Mouse (Mus musculus): ENCODE results near the gene Qrich1. TPM values are rescaled to one million over a fixed set of nuclear protein-coding genes. Genes with fewer than 3 reads are reported as not detected.
A peak's percentile ranks its signal among the peaks of the same experiment; 100 is the strongest.
"Not testable (repeated sequence)": the region's sequence is repeated elsewhere in the genome, so short reads cannot be mapped to it uniquely, and the experiment has no call there.

Gene Qrich1
- polyA plus RNA-seq, 1 experiment from 2014 or later, result 119 TPM

- Histone ChIP-seq H3K9me3 (ENCODE audit: control insufficient read depth, low read length) (no peaks in the 10 kb centered on the region), H3K9ac (no peak overlapping the region), H3K4me1 (replicated peaks; ENCODE audit: control insufficient read depth, insufficient read depth, low read length) (peaks cover 34% of the 10 kb centered on the region), H3K27me3 (ENCODE audit: control insufficient read depth, insufficient read depth, low read length) (no peaks in the 10 kb centered on the region), H3K36me3 (replicated peaks; ENCODE audit: control insufficient read depth, insufficient read depth) (peaks cover 5% of the 10 kb centered on the region; the same call in 1 of the 2 replicates), H3K27ac (peak overlapping the region; percentile 98), H3K4me2 (replicated peaks) (no peak overlapping the region), H3K4me3 (replicated peaks; ENCODE audit: low read length) (no peak overlapping the region)
- WGBS, result 72% methylated on average over 5 of the region's 5 CpGs
- DNase-seq (ENCODE audit: low spot score), result no peak
- ATAC-seq (ENCODE audit: low FRiP score), result no peak
Observed at GRCm38 (mm10) chr9:108589229-108589628, 72.6 kb downstream of the Qrich1 start.

DNA sequence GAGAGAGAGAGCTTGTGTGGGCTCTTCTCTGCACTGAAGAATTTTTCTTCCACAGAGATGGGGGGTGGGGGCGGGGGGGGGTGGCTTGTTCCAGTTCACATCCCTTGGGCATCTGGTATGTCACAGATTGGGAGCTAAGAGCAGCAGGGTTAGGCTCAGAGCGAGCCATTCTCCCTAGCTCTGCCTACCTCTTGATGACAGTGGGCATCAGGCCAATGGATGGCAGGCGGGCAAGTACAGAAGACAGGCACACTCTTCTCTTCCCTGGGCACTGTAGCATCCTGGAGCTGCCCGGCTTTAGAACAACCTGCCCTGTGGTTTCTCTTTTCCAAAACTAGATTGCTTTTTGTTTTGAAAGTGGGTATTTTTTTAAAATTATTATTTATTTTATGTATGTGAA lies 74.9 kb downstream of the Qrich1 start:
- no peaks in the 10 kb centered on the region for H3K9me3 ChIP-seq (ENCODE audit: control insufficient read depth, low read length)
- ATAC-seq (ENCODE audit: low FRiP score), result no peak
- no peak overlapping the region for H3K9ac ChIP-seq
- no peak overlapping the region for H3K4me3 ChIP-seq (replicated peaks; ENCODE audit: low read length)
- peaks cover 32% of the 10 kb centered on the region for H3K4me1 ChIP-seq (replicated peaks; ENCODE audit: control insufficient read depth, insufficient read depth, low read length)
- 74% methylated on average over 4 of the region's 4 CpGs for WGBS
- peaks cover 5% of the 10 kb centered on the region; the same call in 1 of the 2 replicates for H3K36me3 ChIP-seq (replicated peaks; ENCODE audit: control insufficient read depth, insufficient read depth)
- H3K4me2 ChIP-seq (replicated peaks), result no peak overlapping the region
- H3K27me3 ChIP-seq (ENCODE audit: control insufficient read depth, insufficient read depth, low read length), result no peaks in the 10 kb centered on the region
- DNase-seq (ENCODE audit: low spot score), result no peak
- H3K27ac ChIP-seq, result no peak overlapping the region

DNA sequence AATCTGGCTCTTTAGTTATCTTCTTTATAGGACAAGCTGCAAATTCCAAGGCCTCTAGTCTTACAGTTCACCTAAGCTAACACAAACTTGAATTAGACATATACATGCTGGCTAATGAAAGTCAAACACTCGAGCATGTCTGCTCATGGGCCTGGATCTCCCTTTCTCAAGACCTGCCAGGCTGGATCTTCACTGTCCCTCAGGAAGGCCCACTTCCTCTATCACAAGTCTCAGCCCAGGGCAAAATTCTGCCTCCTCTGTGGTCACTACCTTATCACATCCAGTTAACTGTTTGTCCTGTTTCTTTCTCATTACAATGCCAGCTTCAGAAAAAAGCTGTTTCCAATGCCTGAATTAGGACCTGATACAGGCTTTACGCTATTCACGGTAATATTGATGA lies 77.7 kb downstream of the Qrich1 start:
- H3K36me3 ChIP-seq (replicated peaks; ENCODE audit: control insufficient read depth, insufficient read depth), result 0 out of 2 replicates have a peak, but pooled peaks cover 5% of the 10 kb centered on the region
- peaks cover 15% of the 10 kb centered on the region; the same call in 1 of the 2 replicates for H3K4me1 ChIP-seq (replicated peaks; ENCODE audit: control insufficient read depth, insufficient read depth, low read length)
- H3K27me3 ChIP-seq (ENCODE audit: control insufficient read depth, insufficient read depth, low read length), result no peaks in the 10 kb centered on the region
- DNase-seq (ENCODE audit: low spot score) (no peak), ATAC-seq (ENCODE audit: low FRiP score) (no peak)
- H3K4me3 ChIP-seq (replicated peaks; ENCODE audit: low read length), result no peak overlapping the region
- H3K9ac ChIP-seq, result no peak overlapping the region
- no peak overlapping the region for H3K4me2 ChIP-seq (replicated peaks)
- WGBS, result 87% methylated on average over 3 of the region's 3 CpGs
- H3K27ac ChIP-seq, result no peak overlapping the region
- H3K9me3 ChIP-seq (ENCODE audit: control insufficient read depth, low read length), result no peaks in the 10 kb centered on the region

GRCm38 (mm10) chr9:108596998-108597764 lies 80.6 kb downstream of the Qrich1 start, which contains the start of gene P4htm:
Gene P4htm, minus strand, starts transcription at chr9:108597667.
- Histone ChIP-seq H3K36me3 (replicated peaks; ENCODE audit: control insufficient read depth, insufficient read depth) (0 out of 2 replicates have a peak, but pooled peaks cover 4% of the 10 kb centered on the region), H3K4me3 (replicated peaks; ENCODE audit: low read length) (peak within 1 kb of the TSS; percentile 81), H3K27me3 (ENCODE audit: control insufficient read depth, insufficient read depth, low read length) (no peaks in the 10 kb centered on the region), H3K27ac (peak within 1 kb of the TSS; percentile 83), H3K4me1 (replicated peaks; ENCODE audit: control insufficient read depth, insufficient read depth, low read length) (peaks cover 14% of the 10 kb centered on the region; the same call in 1 of the 2 replicates), H3K9ac (peak within 1 kb of the TSS; percentile 79), H3K4me2 (replicated peaks) (peak within 1 kb of the TSS; percentile 94), H3K9me3 (ENCODE audit: control insufficient read depth, low read length) (no peaks in the 10 kb centered on the region)
- 1% methylated on average over 67 of the region's 69 CpGs for WGBS
- DNase-seq (ENCODE audit: low spot score), result peak; percentile 71
- ATAC-seq (ENCODE audit: low FRiP score), result peak; percentile 75

DNA sequence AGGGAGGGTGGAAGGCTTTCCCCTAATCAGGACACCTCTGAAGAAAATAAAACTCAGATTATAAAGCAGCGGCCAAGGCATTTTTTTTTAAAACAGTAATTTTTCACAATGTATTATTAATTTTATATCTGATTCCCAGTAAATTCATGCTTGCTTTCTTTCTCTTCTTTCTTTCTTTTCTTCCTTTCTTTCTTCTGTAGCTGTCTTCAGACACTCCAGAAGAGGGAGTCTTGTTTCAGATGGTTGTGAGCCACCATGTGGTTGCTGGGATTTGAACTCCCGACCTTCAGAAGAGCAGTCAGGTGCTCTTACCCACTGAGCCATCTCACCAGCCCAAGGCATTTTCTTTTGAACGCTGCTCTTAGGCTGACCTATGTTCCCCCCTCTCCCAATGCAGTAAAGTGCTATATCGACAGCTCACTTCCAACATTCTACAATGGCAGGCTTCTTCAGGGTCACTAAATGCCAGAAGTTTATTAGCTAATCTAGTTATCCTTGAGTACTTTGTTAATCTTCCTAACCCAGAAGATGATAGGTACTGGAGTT lies 82.5 kb downstream of the Qrich1 start:
- H3K4me3 ChIP-seq (replicated peaks; ENCODE audit: low read length), result no peak overlapping the region
- peaks cover 14% of the 10 kb centered on the region; the same call in 1 of the 2 replicates for H3K4me1 ChIP-seq (replicated peaks; ENCODE audit: control insufficient read depth, insufficient read depth, low read length)
- DNase-seq (ENCODE audit: low spot score), result no peak
- H3K36me3 ChIP-seq (replicated peaks; ENCODE audit: control insufficient read depth, insufficient read depth), result peaks cover 22% of the 10 kb centered on the region
- no peaks in the 10 kb centered on the region for H3K9me3 ChIP-seq (ENCODE audit: control insufficient read depth, low read length)
- H3K27ac ChIP-seq, result no peak overlapping the region
- WGBS, result 78% methylated on average over 4 of the region's 4 CpGs
- H3K27me3 ChIP-seq (ENCODE audit: control insufficient read depth, insufficient read depth, low read length), result no peaks in the 10 kb centered on the region
- no peak overlapping the region for H3K9ac ChIP-seq
- no peak for ATAC-seq (ENCODE audit: low FRiP score)
- no peak overlapping the region for H3K4me2 ChIP-seq (replicated peaks)

DNA sequence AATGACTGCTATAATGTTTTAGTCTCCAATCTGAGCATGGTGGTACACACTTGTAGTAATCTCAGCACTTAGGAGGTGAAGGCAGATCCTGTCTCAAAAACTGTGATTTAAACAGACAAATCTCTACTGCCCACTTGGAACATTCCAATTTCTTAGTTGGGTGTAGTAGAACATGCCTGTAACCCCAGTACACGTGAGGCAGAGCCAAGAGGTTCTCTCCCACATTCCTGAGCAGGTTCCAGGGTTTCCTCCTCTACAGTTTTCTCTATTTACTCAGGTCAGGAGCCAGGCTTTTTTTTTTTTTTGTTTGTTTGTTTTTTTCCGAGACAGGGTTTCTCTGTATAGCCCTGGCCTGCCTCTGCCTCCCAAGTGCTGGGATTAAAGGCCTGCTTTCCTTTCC lies 83.4 kb downstream of the Qrich1 start:
- H3K27ac ChIP-seq, result no peak overlapping the region
- H3K4me2 ChIP-seq (replicated peaks), result no peak overlapping the region
- DNase-seq (ENCODE audit: low spot score) (no peak), ATAC-seq (ENCODE audit: low FRiP score) (no peak)
- H3K27me3 ChIP-seq (ENCODE audit: control insufficient read depth, insufficient read depth, low read length), result no peaks in the 10 kb centered on the region
- H3K9me3 ChIP-seq (ENCODE audit: control insufficient read depth, low read length), result no peaks in the 10 kb centered on the region
- H3K36me3 ChIP-seq (replicated peaks; ENCODE audit: control insufficient read depth, insufficient read depth), result peaks cover 31% of the 10 kb centered on the region
- WGBS, result 55% methylated on average over 2 of the region's 2 CpGs
- peaks cover 14% of the 10 kb centered on the region; the same call in 1 of the 2 replicates for H3K4me1 ChIP-seq (replicated peaks; ENCODE audit: control insufficient read depth, insufficient read depth, low read length)
- H3K9ac ChIP-seq, result no peak overlapping the region
- H3K4me3 ChIP-seq (replicated peaks; ENCODE audit: low read length), result no peak overlapping the region

- DNase-seq (ENCODE audit: low spot score), result no peak
- H3K9me3 ChIP-seq (ENCODE audit: control insufficient read depth, low read length), result no peaks in the 10 kb centered on the region
- 92% methylated on average over 4 of the region's 4 CpGs for WGBS
Observed at GRCm38 (mm10) chr9:108601986-108602385, 85.4 kb downstream of the Qrich1 start.

DNA sequence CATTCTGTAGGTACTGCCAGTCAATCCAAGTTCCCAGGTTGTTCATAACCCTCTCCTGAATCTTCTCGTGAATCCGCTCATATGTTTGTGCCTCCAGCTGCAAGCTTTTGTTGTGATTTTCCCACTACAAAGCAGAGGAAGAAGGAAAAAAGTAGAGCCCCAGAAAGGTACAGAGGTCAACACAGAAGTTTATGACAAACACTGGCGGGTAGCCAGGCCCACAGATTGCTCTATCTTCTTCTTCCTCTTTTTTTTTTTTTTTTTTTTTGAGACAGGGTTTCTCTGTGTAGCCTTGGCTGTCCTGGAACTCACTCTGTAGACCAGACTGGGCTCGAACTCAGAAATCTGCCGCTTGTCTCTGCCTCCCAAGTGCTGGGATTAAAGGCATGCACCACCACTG lies 91.3 kb downstream of the Qrich1 start:
- not testable (repeated sequence) for DNase-seq (ENCODE audit: low spot score); ATAC-seq (ENCODE audit: low FRiP score)
- 94% methylated on average over 5 of the region's 5 CpGs for WGBS

More at GRCm38 (mm10) chr9:108601986-108602385, 85.4 kb downstream of the Qrich1 start:
- no peak overlapping the region for H3K9ac ChIP-seq
- H3K36me3 ChIP-seq (replicated peaks; ENCODE audit: control insufficient read depth, insufficient read depth), result peaks cover 49% of the 10 kb centered on the region
- ATAC-seq (ENCODE audit: low FRiP score), result no peak
- no peak overlapping the region for H3K27ac ChIP-seq
- H3K4me3 ChIP-seq (replicated peaks; ENCODE audit: low read length), result no peak overlapping the region
- peaks cover 6% of the 10 kb centered on the region; the same call in 1 of the 2 replicates for H3K4me1 ChIP-seq (replicated peaks; ENCODE audit: control insufficient read depth, insufficient read depth, low read length)
- no peaks in the 10 kb centered on the region for H3K27me3 ChIP-seq (ENCODE audit: control insufficient read depth, insufficient read depth, low read length)
- H3K4me2 ChIP-seq (replicated peaks), result no peak overlapping the region

GRCm38 (mm10) chr9:108608889-108609288 lies 92.3 kb downstream of the Qrich1 start:
- peaks cover 98% of the 10 kb centered on the region for H3K36me3 ChIP-seq (replicated peaks; ENCODE audit: control insufficient read depth, insufficient read depth)

More for the DNA sequence above, 91.3 kb downstream of the Qrich1 start:
- not testable (repeated sequence) for H3K27ac ChIP-seq; H3K9ac ChIP-seq; H3K27me3 ChIP-seq (ENCODE audit: control insufficient read depth, insufficient read depth, low read length); H3K9me3 ChIP-seq (ENCODE audit: control insufficient read depth, low read length); H3K4me1 ChIP-seq (replicated peaks; ENCODE audit: control insufficient read depth, insufficient read depth, low read length); H3K4me2 ChIP-seq (replicated peaks); H3K4me3 ChIP-seq (replicated peaks; ENCODE audit: low read length)
- peaks cover 98% of the 10 kb centered on the region for H3K36me3 ChIP-seq (replicated peaks; ENCODE audit: control insufficient read depth, insufficient read depth)

More at GRCm38 (mm10) chr9:108608889-108609288, 92.3 kb downstream of the Qrich1 start:
- Histone ChIP-seq H3K27me3 (ENCODE audit: control insufficient read depth, insufficient read depth, low read length) (no peaks in the 10 kb centered on the region), H3K9ac (no peak overlapping the region), H3K9me3 (ENCODE audit: control insufficient read depth, low read length) (no peaks in the 10 kb centered on the region), H3K27ac (no peak overlapping the region), H3K4me3 (replicated peaks; ENCODE audit: low read length) (no peak overlapping the region), H3K4me1 (replicated peaks; ENCODE audit: control insufficient read depth, insufficient read depth, low read length) (no peaks in the 10 kb centered on the region), H3K4me2 (replicated peaks) (no peak overlapping the region)
- 95% methylated on average over 4 of the region's 4 CpGs for WGBS
- ATAC-seq (ENCODE audit: low FRiP score) (no peak), DNase-seq (ENCODE audit: low spot score) (no peak)
